Mouse (Mus musculus): ENCODE results near the gene Smug1.

DNA sequence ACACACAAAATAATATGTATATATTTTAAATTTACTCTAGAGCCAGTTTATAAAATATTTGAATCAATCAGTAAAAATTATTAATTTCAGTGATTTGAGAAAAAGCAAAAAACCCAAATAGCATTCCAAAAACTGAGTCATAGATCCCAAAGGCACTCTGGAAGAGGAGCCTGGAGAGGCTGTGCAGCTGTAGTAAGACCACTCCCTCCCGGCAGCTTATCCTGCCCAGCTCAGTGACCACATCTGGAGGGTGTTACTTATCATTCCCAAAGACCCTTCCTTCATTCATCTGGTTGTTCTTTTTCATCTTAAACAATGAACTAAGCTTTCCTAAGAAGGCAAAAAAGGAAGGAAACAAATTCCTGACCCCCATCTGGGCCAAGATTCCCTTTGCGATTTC, 54.6 kb downstream of the Smug1 start:
- TF ChIP-seq CTCF (IDR thresholded peaks at IDR 0.05; ENCODE audit: control insufficient read depth, insufficient read depth, low read length) (no peak), POLR2A (IDR thresholded peaks at IDR 0.05; ENCODE audit: borderline replicate concordance, control insufficient read depth, low read depth, low read length) (no peak)
